Mouse (Mus musculus) monocyte, adult 2 months (primary cell): ENCODE results near the gene Sike1.

Experiments used
- DNase-seq, 2 experiments: peaks; one replicate each; pipeline ENCODE4 v3.0.0; 2022; ENCODE audit warnings: low spot score in 2 of 2, low read depth in 1 of 2

Gene Sike1

GRCm38 (mm10) chr3:102995605-102996321, at the start of gene Sike1:
TSS of gene Sike1 (plus strand) at chr3:102995708.
- DNase-seq, result peak; percentile 90 to 94

- no peak for DNase-seq
Measured at GRCm38 (mm10) chr3:102946312-102946711, 49.2 kb upstream of the Sike1 start.

DNA sequence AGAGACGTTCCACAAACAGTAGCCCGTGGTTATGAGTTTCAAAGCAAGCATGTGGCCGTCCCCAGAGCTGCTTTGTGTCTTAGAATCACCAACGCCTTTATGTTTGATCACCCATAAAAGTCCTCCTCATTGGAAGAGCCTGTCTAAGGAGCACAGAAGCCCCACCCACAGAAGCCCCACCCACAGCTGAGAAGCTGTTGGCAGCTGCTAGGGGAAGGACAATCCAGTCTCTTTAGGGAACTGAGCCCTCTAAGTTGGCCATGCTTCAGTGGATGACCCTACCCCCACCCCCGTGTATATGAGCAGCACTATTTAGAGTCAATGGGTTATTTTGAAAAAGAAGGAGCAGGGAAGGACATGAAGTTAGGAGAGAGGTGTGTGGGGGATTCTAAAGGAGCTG, 48.6 kb upstream of the Sike1 start:
- DNase-seq, result no peak

DNA sequence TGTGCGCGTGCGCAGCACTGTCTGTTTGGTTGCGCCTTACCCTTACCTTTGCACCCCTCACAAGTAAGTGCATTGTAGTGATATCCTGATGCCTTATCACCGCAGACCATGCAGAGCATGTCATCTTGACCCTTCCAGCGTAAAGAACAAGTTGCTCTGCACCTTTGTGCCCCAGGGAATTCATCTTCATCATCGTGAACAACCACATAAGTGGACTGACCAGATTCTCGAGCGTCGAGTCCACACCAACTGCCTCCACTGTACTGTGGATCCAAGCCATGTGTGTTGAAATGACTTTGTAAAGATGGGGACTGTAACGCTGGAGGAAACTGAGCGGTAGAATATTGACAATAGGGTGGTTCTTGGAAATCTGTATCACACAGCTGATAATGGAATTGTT, 41.0 kb upstream of the Sike1 start:
- no peak for DNase-seq

DNA sequence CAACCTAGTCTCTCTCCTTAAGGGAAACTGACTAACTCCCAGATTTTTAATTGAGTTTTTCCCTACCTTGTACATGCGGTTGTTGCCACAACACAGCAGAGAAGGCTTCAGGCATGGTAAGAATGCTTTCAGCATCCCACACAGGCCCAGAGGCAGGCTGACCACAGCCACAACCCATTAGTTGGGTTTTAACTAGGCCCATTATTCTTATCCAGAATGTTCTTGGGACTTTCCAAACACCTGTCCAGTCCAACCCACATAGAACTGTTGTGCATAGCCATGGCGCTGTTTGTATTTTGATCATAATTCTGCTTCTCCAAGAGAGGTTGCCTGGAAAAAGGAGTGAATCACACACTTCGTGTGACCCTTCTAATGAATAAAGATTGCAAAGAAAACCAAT, 40.4 kb upstream of the Sike1 start:
- no peak for DNase-seq

GRCm38 (mm10) chr3:102955596-102955995, 39.9 kb upstream of the Sike1 start:
- DNase-seq, result no peak

DNA sequence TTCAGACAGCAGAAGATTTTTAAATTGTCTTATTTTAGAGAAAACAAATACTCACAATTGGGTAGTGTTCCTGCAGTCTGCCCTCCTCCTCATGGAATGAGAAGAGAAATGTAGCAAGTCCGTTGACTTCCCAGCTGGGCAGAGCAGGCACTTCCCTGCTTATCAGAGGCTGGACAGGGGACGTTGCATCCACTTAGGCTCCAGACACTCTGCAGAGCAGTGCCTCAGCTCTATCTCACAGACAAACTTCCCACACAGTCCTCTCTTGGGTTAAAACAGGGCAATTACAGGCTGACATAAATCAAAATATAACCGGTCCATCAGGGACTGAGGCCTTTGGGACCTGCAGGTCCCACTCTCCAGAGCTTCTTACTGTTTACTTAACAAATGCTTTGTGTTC, 31.5 kb upstream of the Sike1 start, which contains the start of gene Nr1h5:
TSS of gene Nr1h5 (minus strand) at position 101 of the 400 bp plus-strand sequence.
- no peak for DNase-seq

DNA sequence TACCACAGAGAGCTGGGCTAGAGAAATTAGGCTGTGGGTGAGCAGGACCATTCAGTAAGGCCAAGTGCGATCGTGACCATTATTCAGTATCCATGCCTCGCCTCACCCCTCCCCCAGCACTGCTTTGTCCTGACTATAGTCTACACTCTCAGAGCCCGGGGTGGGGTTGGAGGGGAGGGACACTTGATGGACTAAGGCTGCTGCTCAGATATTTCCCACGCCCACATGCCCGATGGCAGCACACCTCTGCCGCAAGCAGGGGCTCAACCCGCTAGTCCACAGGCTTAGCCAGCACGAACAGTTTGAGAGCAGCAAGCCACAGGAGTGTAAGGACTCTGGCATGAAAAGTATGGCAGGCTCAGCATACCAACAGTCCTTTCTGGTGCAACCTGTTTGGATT, 25.4 kb upstream of the Sike1 start:
- no peak for DNase-seq

- no peak for DNase-seq
Measured at GRCm38 (mm10) chr3:102970508-102970907, 25.0 kb upstream of the Sike1 start.

DNA sequence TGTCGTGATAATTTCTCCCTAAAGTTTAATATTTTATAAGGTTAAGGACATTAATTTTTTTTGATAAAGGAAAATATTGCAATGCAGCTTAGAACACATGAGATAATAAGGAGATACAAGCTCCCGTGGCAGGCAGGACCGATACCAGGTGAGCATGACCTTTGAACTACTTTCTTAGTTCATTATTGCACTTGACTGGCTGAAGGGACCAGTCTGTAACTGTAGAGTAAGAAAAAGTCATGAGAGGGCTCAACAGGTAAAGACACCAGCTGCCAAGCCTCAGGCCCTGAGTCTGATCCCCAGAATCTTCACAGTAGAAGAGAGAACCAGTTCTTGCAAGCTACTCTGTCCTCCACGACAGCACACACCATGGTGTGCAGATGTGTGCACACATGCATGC, 18.6 kb upstream of the Sike1 start:
- no peak for DNase-seq

DNA sequence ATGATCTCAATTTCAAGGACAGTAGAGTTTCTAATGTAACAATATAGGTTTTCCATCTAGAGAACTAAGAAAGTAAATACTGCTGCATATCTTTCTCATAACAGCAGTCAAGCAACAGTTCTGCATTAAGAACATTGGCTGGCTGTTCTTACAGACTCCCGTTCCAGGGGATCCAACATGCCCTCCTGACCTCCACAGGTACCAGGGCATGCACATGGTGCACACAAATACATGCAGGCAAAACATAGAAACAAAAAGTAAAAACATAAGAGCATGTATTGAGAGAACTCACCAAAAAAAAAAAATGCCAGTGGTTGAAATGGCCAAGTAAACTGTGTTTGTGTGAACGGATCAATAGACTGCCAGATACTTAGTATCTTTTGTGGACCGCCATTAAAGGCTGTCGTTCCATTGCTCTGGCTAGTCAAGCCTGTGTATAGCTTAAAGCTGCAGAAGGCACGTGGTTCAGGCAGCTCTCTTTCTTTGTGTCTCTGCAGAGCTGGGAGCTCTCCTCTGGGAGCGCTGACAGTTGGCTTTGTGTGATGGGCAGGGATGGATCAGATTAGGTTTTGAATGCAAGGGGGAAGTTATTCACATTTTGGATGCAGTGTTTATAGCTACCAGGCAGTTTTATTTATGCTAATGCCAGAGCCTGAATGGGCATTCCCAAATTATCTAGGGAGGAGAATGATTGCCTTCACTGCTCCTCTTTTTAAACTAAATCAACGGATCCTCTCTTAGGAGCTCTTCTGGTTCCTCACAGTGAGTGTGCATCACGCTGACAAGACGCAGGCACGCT, 15.8 kb upstream of the Sike1 start:
- no peak for DNase-seq

DNA sequence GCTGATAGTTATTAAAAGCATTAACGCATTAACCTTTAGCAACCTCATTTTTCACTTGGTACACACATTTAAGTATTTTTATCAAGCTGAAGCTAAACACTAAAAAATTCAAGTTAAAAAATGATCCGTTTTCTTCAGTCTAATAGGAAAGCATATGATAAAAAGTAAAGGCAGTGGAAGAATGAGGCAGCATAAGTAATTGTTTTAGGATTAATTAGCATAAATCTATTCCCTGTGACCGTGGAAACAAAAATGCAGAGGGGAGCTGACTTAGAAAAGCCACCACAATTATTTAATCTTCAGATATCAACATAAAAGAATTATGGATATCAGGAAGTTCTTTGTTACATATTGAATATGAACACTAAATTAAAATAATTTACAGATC, 15.2 kb upstream of the Sike1 start:
- no peak for DNase-seq

DNA sequence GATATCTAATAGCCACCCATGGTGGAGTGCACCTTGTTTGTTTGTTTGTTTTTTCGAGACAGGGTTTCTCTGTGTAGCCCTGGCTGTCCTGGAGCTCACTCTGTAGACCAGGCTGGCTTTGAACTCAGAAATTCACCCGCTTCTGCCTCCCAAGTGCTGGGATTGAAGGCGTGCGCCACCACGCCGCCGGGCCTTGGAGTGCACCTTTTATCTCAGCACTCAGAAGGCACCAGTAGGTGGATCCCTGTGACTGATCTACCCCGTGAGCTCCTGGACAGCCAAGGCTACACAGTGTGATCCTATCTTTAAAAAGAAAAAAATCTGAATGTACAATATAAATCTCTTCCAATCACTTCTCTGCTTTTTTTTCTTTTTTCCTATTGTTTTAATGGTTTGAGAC, 4.5 kb upstream of the Sike1 start:
- DNase-seq, result no peak

DNA sequence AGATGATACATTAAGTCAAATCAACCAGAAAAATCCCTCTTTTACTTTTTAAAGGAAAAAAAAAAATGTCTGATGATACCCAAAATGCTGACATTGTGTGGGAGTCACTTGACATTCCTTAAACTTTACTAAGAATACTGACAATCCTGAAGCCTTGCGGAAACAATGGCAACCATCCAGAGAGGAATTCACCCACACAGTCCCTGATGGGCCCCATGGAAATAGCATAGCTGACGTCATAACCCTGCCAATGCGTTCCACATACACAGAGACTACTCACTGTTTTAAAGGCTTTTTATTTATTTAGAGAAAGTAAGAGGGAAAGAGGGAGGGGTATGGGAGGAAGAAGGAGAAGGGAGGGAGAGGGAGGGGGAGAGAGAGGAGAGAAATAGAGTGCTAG, 2.6 kb upstream of the Sike1 start:
- no peak for DNase-seq

DNA sequence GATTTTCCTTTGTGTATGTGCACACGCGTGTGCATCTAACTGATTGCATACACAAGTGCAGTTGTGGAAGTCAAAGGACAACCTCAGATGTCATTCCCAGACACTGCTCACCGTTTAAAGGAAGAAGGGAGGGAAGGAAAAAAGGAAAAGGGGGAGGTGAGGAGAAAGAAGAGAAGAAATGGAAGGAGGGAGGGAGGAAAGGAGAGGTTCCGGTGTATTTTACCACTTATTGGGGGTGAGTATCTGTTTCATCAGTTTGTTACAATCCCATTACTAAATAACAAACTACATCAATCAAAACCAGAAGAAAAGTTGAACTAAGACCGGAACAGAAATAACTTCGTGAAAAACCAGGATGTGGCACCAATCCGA, 289 bp upstream of the Sike1 start:
- DNase-seq, result no peak

- no peak for DNase-seq
Measured at GRCm38 (mm10) chr3:102997036-102997435, 1.5 kb downstream of the Sike1 start.

GRCm38 (mm10) chr3:102997591-102997990, 2.1 kb downstream of the Sike1 start:
- no peak for DNase-seq

- no peak for DNase-seq
Measured at GRCm38 (mm10) chr3:103001595-103001994, 6.1 kb downstream of the Sike1 start.

DNA sequence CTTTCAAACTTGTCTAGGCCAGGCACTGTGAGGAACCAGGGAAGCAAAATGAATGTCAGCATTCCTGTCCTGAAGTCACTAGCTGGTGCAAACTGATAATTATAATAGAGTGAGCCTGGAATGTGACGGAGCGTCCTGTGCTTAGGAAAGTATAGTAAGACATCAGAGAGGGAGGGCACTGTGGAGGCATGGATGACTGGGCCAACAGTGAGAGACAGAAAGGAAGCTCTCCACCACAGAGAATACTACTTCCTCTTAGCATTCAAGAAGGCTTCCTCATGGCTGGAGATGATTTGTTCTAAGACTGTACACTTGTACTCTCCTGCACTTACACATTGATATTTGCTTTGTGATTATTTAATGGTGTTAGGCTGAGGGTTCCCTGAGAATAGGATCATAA, 21.8 kb downstream of the Sike1 start:
- DNase-seq, result peak; percentile 33 to 36

GRCm38 (mm10) chr3:103019462-103019861, 24.0 kb downstream of the Sike1 start:
- no peak for DNase-seq

- DNase-seq, result peak; percentile 95 to 96
Measured at GRCm38 (mm10) chr3:103020249-103020942, 24.9 kb downstream of the Sike1 start, which contains the start of gene Csde1. TSS of gene Csde1 (plus strand) at chr3:103020426.
